Mouse (Mus musculus) midbrain, embryonic 16.5 days (tissue): ENCODE measurements around the gene Mvb12a. TPM values are rescaled to one million over a fixed set of nuclear protein-coding genes. Genes with fewer than 3 reads are reported as not detected.

ENCODE experiments used
- ATAC-seq: fragments of 200-750 bp; cut with Nextera tagmentation; 2 replicates; pipeline ENCODE4 v1.8.0; 2017; ENCODE audit warnings: moderate TSS enrichment
- H3K27ac ChIP-seq: fragments of 300-500 bp; sonication (generic); 2 replicates; pipeline ENCODE4 v1.5.1; 2014; ENCODE audit warnings: mild to moderate bottlenecking, low read length, mixed read lengths
- H3K27me3 ChIP-seq: fragments of 300-500 bp; sonication (generic); 2 replicates; pipeline ENCODE4 v1.6.1; 2014; ENCODE audit warnings: low read depth, low read length, mixed read lengths; ENCODE audit not compliant: control insufficient read depth, insufficient read depth
- H3K36me3 ChIP-seq: fragments of 300-500 bp; sonication (generic); 2 replicates; pipeline ENCODE4 v1.6.1; 2014; ENCODE audit warnings: mild to moderate bottlenecking, low read length, moderate library complexity, mixed read lengths; ENCODE audit not compliant: control insufficient read depth, insufficient read depth
- H3K4me1 ChIP-seq: fragments of 300-500 bp; sonication (generic); 2 replicates; pipeline ENCODE4 v1.6.1; 2014; ENCODE audit warnings: mild to moderate bottlenecking, low read length, mixed read lengths; ENCODE audit not compliant: control insufficient read depth, insufficient read depth
- H3K4me2 ChIP-seq: fragments of 300-500 bp; sonication (generic); 2 replicates; pipeline ENCODE4 v1.6.1; 2014; ENCODE audit warnings: mild to moderate bottlenecking, low read length, mixed read lengths
- H3K4me3 ChIP-seq: fragments of 300-500 bp; sonication (generic); 2 replicates; pipeline ENCODE4 v1.5.1; 2014; ENCODE audit warnings: low read depth, mild to moderate bottlenecking, low read length, moderate library complexity, mixed read lengths
- H3K9ac ChIP-seq: fragments of 300-500 bp; sonication (generic); 2 replicates; pipeline ENCODE4 v1.6.1; 2014; ENCODE audit warnings: low read depth, low read length, mixed read lengths
- H3K9me3 ChIP-seq: fragments of 300-500 bp; sonication (generic); replicated peaks from 2 replicates; pipeline ENCODE4 v1.6.1; 2014; ENCODE audit warnings: mild to moderate bottlenecking, low read length, mixed read lengths; ENCODE audit not compliant: control insufficient read depth, poor library complexity, severe bottlenecking
- WGBS: fragments of 180-500 bp; shearing (Covaris S2); extraction: QIAGEN DNeasy Blood & Tissue Kit; methylation state at CpG from one replicate; pipeline ENCODE4 v1.1.7; 2014; 5-methylcytosine and 5-hydroxymethylcytosine counted together
- polyA plus RNA-seq: library from polyadenylated mRNA; unstranded; fragments of >200 nt; fragmentation: Nextera tagmentation; extraction: Ambion mirVana; gene quantifications from 2 replicates; pipeline ENCODE4 v1.2.1, GENCODE M21; 2015

Mvb12a gene
- 52.4 and 60.3 TPM in 2 replicates for polyA plus RNA-seq

DNA sequence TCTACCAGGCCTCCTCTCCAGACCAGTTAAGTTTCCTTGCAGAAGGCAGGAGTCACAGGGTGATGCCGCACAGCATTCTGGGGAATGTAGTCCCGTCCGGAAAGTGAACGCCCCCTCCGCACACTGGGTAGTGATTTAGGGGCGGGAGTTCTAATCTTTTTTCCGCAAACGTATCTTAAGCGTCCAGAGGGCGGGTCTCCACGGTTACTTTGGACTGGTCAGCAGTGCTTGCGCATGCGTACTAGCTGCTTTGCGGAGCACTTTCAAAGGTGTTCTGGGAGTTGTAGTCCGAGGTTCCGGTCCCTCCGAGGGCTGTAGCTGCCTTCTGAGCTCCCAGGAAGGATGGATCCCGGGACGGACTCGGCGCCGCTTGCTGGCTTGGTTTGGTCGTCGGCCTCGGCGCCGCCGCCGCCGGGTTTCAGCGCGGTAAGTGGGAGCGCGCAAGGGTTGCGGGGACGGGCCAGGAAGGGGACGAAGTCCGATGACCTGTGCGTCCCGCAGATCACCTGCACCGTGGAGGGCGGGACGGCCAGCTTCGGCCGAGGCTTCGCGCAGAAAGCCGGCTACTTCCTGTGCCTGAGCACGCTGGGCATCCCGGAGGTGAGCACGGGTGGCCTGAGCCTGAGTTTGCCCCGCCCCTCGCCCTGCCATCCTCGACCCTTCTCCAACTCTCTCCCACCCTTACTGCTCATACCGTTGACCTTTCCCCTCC lies at the start of gene Mvb12a:
Gene Mvb12a (plus strand): TSS at position 291 of the 712 bp plus-strand sequence.
- Histone ChIP-seq H3K27me3 (peaks cover 10% of the 10 kb centered on the region; the same call in 1 of the 2 replicates), H3K9me3 (no peaks in the 10 kb centered on the region), H3K9ac (peak within 1 kb of the TSS; percentile 68), H3K27ac (peak within 1 kb of the TSS; percentile 5; the same call in 1 of the 2 replicates), H3K4me1 (peaks cover 6% of the 10 kb centered on the region), H3K36me3 (peaks cover 9% of the 10 kb centered on the region), H3K4me2 (peak within 1 kb of the TSS; percentile 72), H3K4me3 (peak within 1 kb of the TSS; percentile 50)
- peak; percentile 95 for ATAC-seq
- whole genome bisulfite sequencing, result under 1% methylated on average over 50 of the region's 55 CpGs

DNA sequence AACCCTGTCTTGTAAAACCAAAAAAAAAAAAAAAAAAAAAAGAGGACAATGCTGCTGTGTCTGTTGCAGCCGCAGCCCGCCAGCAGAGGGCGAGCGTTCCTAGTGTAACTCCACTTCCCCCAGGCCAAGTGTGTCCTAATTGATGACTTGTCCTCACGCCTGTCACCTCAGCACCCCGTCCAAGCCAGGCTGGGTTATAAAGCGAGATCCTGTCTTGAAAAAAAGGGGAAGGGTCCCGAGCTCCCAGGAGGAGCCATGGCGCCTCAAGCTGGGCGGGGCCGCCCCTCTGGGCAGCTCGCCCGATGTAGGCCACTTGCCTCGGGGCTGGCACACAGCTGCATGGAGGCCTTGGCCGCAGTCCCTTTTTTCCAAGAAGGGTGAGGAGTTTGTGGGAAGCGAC lies 47.7 kb upstream of the Mvb12a start:
- Histone ChIP-seq H3K4me3 (no peak overlapping the region), H3K4me2 (no peak overlapping the region), H3K4me1 (no peaks in the 10 kb centered on the region; the same call in 1 of the 2 replicates), H3K36me3 (peaks cover 12% of the 10 kb centered on the region), H3K27me3 (no peaks in the 10 kb centered on the region), H3K9ac (0 out of 2 replicates have a peak overlapping the region, but pooled peaks have one; percentile 20), H3K9me3 (no peaks in the 10 kb centered on the region), H3K27ac (no peak overlapping the region)
- WGBS, result 24% methylated on average over 15 of the region's 16 CpGs
- peak; percentile 51 for ATAC-seq

DNA sequence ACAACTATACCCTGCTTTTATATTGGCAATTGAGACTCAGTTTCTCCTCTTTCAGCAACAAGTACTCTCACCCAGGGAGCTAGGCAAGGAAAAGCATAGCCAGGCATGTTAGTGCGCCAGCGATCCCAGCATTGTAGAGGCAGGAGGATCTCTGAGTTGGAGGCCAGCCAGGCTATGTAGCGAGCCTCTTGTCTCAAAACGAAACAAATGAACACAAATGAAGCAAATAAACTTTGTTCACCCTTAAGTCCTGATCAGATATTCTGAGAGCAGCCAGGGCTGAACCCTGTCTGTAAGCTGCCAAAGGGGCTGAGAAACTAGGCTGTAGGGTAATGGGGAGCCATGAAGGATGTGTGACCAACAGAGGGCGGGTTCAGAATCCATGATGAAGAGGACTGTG lies 46.9 kb upstream of the Mvb12a start:
- no peak overlapping the region for H3K27ac ChIP-seq
- no peak overlapping the region for H3K4me3 ChIP-seq
- H3K4me1 ChIP-seq, result no peaks in the 10 kb centered on the region; the same call in 1 of the 2 replicates
- 93% methylated on average over 5 of the region's 5 CpGs for WGBS
- peaks cover 12% of the 10 kb centered on the region for H3K36me3 ChIP-seq
- H3K9me3 ChIP-seq, result no peaks in the 10 kb centered on the region
- ATAC-seq, result no peak
- no peak overlapping the region for H3K9ac ChIP-seq
- H3K27me3 ChIP-seq, result no peaks in the 10 kb centered on the region
- H3K4me2 ChIP-seq, result no peak overlapping the region

DNA sequence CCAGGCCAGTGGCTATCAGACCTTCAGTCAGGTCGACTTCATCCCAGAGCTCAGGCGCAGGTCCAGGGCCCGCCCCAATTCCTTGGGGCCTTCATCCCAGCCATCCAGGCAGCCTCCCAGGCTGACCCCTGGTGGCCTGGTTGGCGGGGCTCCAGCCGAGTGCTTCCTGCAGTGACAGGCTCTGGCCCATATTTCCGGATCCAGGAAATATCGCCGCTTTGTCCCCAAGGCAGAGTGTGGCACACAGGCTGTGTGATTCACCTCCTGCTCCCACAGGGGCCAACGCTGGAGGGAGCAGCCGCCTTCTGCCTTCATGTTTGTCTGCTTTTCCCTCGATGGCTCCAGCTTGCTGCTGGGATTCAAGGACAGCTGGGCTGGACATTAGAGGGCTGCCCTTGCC lies 46.2 kb upstream of the Mvb12a start:
- H3K9ac ChIP-seq, result no peak overlapping the region
- H3K4me1 ChIP-seq, result no peaks in the 10 kb centered on the region; the same call in 1 of the 2 replicates
- no peak overlapping the region for H3K4me3 ChIP-seq
- no peaks in the 10 kb centered on the region for H3K27me3 ChIP-seq
- H3K27ac ChIP-seq, result no peak overlapping the region
- peaks cover 12% of the 10 kb centered on the region for H3K36me3 ChIP-seq
- ATAC-seq, result no peak
- no peak overlapping the region for H3K4me2 ChIP-seq
- WGBS, result 53% methylated on average over 11 of the region's 11 CpGs
- H3K9me3 ChIP-seq, result no peaks in the 10 kb centered on the region

DNA sequence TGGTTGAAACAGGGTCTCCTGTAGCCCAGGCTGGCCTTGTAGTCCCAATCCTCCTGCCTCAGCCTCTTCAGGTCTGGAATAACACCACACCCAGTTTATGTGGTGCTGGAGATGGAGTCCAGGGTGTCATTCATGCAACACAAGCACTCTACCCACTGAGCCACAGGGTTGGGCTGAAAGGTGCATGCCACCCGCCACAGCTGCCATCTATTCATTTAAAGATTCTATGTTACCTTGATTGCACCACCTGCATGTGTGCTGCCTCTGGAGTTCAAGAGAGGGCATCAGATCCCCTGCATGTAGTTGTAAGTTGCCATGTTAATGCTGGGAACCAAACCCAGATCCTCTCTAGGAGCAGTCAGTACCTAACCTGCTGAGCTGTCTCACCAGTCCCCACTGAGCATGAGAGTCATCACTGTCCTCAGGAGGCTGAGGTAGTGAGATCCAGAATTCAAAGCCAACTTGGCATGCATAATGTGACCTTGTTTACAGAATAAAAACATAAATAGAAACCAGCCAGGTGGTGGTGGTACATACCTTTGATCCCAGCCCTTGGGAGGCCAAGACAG lies 45.6 kb upstream of the Mvb12a start:
- WGBS, result 96% methylated on average over 1 of the region's 1 CpGs
- H3K27me3 ChIP-seq, result no peaks in the 10 kb centered on the region
- no peak overlapping the region for H3K27ac ChIP-seq
- no peak overlapping the region for H3K9ac ChIP-seq
- no peaks in the 10 kb centered on the region; the same call in 1 of the 2 replicates for H3K4me1 ChIP-seq
- H3K9me3 ChIP-seq, result no peaks in the 10 kb centered on the region
- ATAC-seq, result no peak
- H3K4me3 ChIP-seq, result no peak overlapping the region
- peaks cover 7% of the 10 kb centered on the region for H3K36me3 ChIP-seq
- no peak overlapping the region for H3K4me2 ChIP-seq

DNA sequence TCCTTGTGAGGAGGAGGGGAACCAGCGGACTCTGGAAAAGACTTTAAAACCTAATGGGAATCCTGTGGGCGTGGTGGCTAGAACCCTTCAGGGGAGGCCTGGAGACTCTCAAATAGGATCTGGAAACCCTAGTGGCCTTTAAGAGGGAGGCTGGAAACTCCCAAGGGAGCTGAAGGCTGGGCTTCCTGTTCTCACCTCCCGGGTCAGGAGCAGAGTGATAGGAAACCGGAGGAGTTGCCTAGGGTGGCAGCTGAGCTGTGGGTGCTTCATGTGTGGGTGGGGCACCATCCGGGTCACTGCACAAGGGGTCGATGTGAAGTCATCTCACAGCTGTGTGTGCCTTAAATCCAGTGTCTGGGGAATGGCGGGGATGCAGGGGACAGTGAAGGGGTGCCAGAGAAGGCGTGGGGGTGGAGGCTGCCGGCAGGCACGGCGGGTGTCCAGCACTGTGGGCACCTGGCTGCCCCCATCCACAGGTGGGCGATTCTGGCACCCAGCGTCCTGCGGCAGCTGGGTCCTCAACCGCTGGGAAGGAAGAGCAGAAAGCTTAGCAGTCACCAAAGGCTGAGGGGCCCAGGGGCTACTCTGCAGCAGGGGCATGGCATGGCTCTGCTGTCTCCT lies 44.7 kb upstream of the Mvb12a start:
- Histone ChIP-seq H3K27me3 (no peaks in the 10 kb centered on the region), H3K27ac (no peak overlapping the region), H3K4me1 (no peaks in the 10 kb centered on the region; the same call in 1 of the 2 replicates), H3K36me3 (no peaks in the 10 kb centered on the region), H3K9me3 (no peaks in the 10 kb centered on the region), H3K4me2 (no peak overlapping the region), H3K4me3 (no peak overlapping the region), H3K9ac (no peak overlapping the region)
- WGBS, result 26% methylated on average over 15 of the region's 15 CpGs
- ATAC-seq, result no peak

DNA sequence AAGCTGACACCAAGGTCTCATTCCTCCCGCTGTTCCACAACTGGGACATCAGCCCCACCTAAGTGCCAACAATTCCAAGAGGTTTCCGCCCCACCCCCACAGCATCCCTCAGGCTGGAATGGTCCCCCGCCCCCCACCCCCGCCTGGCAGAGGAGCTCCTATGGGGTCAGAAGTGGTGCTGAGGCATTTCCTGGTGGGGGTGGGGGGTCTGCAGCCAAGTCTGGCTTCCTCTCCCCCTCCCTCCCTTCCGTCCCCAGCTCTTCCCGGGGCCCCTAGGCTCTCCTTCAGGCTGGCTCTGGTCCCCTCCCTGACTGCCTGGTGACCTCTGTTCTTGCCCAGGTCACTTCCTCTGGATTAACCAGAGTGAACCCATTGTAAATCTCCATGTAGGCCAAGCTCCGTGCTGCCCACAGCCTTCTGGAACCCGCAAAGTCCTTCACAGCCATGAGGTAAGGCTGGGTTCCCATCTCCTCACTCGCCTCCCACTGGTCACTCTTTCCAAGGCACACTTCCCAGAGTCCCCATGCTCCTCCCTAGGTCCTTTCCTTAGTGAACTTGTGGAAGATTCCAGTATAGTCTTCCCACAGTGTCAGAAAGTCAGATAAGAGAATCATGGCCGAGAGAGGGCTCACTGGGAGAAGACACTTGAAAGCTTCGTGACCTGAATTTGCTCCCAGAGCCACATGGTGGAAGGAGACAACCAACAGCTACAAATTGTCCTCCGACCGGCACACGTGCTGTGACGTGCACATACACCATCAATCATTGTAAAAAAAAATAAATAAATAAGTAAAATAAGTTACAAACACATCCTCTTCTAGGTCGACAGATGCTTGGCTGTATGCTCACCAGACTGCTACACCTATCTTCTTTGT lies 43.7 kb upstream of the Mvb12a start:
- Histone ChIP-seq H3K4me2 (no peak overlapping the region), H3K27me3 (no peaks in the 10 kb centered on the region), H3K9ac (no peak overlapping the region), H3K4me3 (no peak overlapping the region), H3K9me3 (no peaks in the 10 kb centered on the region), H3K36me3 (no peaks in the 10 kb centered on the region), H3K27ac (no peak overlapping the region), H3K4me1 (no peaks in the 10 kb centered on the region; the same call in 1 of the 2 replicates)
- no peak for ATAC-seq
- WGBS, result 48% methylated on average over 16 of the region's 16 CpGs

DNA sequence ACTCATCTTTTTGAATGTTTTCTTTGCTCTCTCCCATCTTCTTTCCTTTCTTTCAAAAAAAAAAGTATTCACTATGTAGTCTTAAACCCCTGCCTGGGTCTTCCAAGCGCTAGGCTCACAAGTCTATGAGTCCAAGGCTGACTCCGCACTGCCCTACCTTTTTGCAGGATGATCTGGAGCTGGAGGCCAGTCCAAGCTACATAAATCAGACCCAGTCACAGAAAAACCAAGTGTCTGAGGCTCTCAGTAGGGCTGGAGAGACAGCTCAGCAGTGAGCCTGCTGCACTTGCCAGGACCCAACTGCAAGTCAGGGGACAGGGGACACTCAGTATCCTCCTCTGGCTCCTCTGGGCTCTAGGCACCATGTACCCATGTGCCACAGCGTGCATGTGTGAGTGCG lies 38.4 kb upstream of the Mvb12a start:
- no peak overlapping the region for H3K4me3 ChIP-seq
- no peak overlapping the region for H3K9ac ChIP-seq
- 94% methylated on average over 4 of the region's 4 CpGs for WGBS
- H3K4me2 ChIP-seq, result no peak overlapping the region
- ATAC-seq, result no peak
- H3K4me1 ChIP-seq, result peaks cover 3% of the 10 kb centered on the region; the same call in 1 of the 2 replicates
- H3K27me3 ChIP-seq, result peaks cover 38% of the 10 kb centered on the region
- no peak overlapping the region for H3K27ac ChIP-seq
- H3K36me3 ChIP-seq, result no peaks in the 10 kb centered on the region
- no peaks in the 10 kb centered on the region for H3K9me3 ChIP-seq
